Mouse (Mus musculus) limb, embryonic 10.5 days (tissue): ENCODE measurements around the gene Lxn. TPM values are rescaled to one million over a fixed set of nuclear protein-coding genes. Genes with fewer than 3 reads are reported as not detected.

ENCODE experiments used
- DNase-seq: peaks from one replicate; pipeline ENCODE4 v3.0.0-alpha.2; 2017; ENCODE audit warnings: low spot score
- H3K27ac ChIP-seq: fragments of 300-500 bp; sonication (generic); 2 replicates; pipeline ENCODE4 v1.5.1; 2016; ENCODE audit warnings: mild to moderate bottlenecking
- H3K27me3 ChIP-seq: fragments of 300-500 bp; sonication (generic); 2 replicates; pipeline ENCODE4 v1.6.1; 2016; ENCODE audit warnings: low read depth, mild to moderate bottlenecking; ENCODE audit not compliant: poor library complexity, severe bottlenecking
- H3K36me3 ChIP-seq: fragments of 300-500 bp; sonication (generic); 2 replicates; pipeline ENCODE4 v1.6.1; 2016; ENCODE audit warnings: mild to moderate bottlenecking, moderate library complexity
- H3K4me1 ChIP-seq: fragments of 300-500 bp; sonication (generic); 2 replicates; pipeline ENCODE4 v1.6.1; 2016
- H3K4me3 ChIP-seq: fragments of 300-500 bp; sonication (generic); 2 replicates; pipeline ENCODE4 v1.5.1; 2016; ENCODE audit warnings: mild to moderate bottlenecking, moderate library complexity
- H3K9me3 ChIP-seq: fragments of 300-500 bp; sonication (generic); replicated peaks from 2 replicates; pipeline ENCODE4 v1.6.1; 2016; ENCODE audit warnings: mild to moderate bottlenecking
- WGBS: fragments of 180-500 bp; shearing (Covaris S2); methylation state at CpG from one replicate; pipeline ENCODE4 v1.1.7; 2016; 5-methylcytosine and 5-hydroxymethylcytosine counted together
- polyA plus RNA-seq: library from polyadenylated mRNA; unstranded; fragments of >200 nt; fragmentation: Nextera tagmentation; extraction: Ambion mirVana; gene quantifications from 2 replicates; pipeline ENCODE4 v1.2.1, GENCODE M21; 2016

Gene Lxn
- polyA plus RNA-seq, 1 experiment from 2014 or later: 97.8 TPM

DNA sequence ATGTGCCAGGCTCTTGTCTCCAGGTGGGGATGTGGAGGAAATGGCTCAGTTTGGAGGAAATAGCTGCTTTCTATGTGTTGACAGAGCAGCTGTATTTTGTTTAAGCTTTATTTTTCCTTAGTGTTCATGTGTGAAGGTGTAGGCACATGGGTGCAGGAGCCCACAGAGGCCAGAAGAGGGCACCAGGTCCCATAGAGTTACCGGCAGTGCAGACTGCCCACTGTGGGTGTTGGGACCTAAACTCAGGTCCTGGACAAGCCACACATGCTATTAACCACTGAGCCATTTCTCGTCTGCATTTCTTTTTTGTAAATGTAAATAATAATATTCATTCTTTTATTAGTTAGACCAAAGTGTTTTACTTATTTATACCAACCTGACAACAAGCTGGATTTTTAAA, 16.6 kb downstream of the Lxn start:
- Histone ChIP-seq H3K27me3 (no peaks in the 10 kb centered on the region), H3K27ac (no peak overlapping the region), H3K9me3 (no peaks in the 10 kb centered on the region), H3K4me3 (no peak overlapping the region), H3K4me1 (no peaks in the 10 kb centered on the region), H3K36me3 (peaks cover 91% of the 10 kb centered on the region)
- DNase-seq: no peak
- 95% methylated on average over 2 of the region's 2 CpGs for WGBS

DNA sequence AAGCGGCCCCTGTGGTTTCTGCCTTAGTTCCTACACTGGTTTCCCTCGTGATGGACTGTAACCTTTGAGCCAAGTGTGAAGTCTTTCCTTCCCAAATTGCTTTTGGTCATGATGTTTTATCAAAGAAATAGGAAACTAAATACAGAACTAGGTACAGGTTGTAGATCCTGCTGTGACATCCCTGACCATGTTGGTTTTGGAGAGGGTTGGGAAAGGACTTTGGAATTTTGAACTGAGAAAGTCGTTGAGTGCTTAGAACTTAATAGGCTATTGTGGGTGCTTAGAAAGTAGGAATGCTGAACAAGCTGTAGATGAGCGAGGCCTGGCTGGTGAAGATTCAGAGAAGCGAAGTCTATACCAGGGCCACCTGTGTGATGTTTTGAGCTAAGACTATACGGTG, 29.7 kb downstream of the Lxn start:
- no peaks in the 10 kb centered on the region for H3K9me3 ChIP-seq
- peaks cover 73% of the 10 kb centered on the region for H3K36me3 ChIP-seq
- H3K27ac ChIP-seq: no peak overlapping the region
- no peak for DNase-seq
- no peak overlapping the region for H3K4me3 ChIP-seq
- no peaks in the 10 kb centered on the region for H3K27me3 ChIP-seq
- H3K4me1 ChIP-seq: peaks cover 9% of the 10 kb centered on the region
- WGBS: 92% methylated on average over 6 of the region's 6 CpGs

GRCm38 (mm10) chr3:67429999-67430380, 33.7 kb downstream of the Lxn start, which contains the start of gene Gfm1:
Gfm1 (plus strand) TSS chr3:67430096.
- peaks cover 8% of the 10 kb centered on the region; the same call in 1 of the 2 replicates for H3K9me3 ChIP-seq
- H3K4me1 ChIP-seq: peaks cover 9% of the 10 kb centered on the region
- no peaks in the 10 kb centered on the region for H3K27me3 ChIP-seq
- 1% methylated on average over 24 of the region's 24 CpGs for WGBS
- peak within 1 kb of the TSS; percentile 87 for H3K27ac ChIP-seq
- peak within 1 kb of the TSS; percentile 90 for H3K4me3 ChIP-seq
- peak; percentile 91 for DNase-seq
- peaks cover 34% of the 10 kb centered on the region for H3K36me3 ChIP-seq

DNA sequence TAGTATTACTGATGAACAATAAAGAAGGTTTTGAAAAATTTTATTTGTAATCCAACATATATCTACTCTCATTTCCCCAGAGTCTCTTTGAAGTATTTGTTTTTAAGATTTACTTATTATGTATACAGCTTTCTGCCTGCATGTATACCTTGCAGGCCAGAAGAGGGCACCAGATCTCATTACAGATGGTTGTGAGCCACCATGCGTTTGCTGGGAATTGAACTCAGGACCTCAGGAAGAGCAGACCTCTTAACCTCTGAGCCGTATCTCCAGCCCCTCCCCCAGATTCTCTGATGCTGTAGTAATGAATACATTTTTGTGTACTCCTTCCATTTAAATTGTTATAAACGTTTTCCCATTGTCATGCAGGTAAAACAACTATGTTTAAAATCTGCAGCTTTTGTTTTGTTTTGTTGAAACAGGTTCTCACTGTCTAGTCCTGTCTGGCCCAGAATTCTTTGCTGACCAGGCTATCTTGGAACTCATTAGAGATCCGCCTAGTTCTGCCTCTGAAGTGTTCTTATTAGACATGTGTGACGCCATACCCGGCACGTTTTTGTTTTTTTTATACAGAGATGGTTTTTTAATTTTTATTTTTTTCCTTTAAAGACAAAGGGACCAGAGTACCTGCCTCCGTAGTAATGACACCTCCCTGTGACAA, 34.3 kb downstream of the Lxn start:
- no peak overlapping the region for H3K27ac ChIP-seq

More for the DNA sequence above, 34.3 kb downstream of the Lxn start:
- no peaks in the 10 kb centered on the region for H3K27me3 ChIP-seq
- peaks cover 9% of the 10 kb centered on the region for H3K4me1 ChIP-seq
- peak overlapping the region; percentile 90 for H3K4me3 ChIP-seq
- DNase-seq: no peak
- peaks cover 29% of the 10 kb centered on the region for H3K36me3 ChIP-seq
- WGBS: 37% methylated on average over 8 of the region's 8 CpGs
- peaks cover 8% of the 10 kb centered on the region; the same call in 1 of the 2 replicates for H3K9me3 ChIP-seq

Other genes with a start within 250 kb of the Lxn start
- 22.2 and 23.3 TPM in 2 replicates for gene Mlf1, start 89.8 kb downstream of the Lxn start, polyA plus RNA-seq
- gene Gm17402, start 88.8 kb downstream of the Lxn start, polyA plus RNA-seq: not detected in 2 replicates
- 61.9 and 63.4 TPM in 2 replicates for gene Gfm1, start 33.8 kb downstream of the Lxn start, polyA plus RNA-seq
- 0.95 and 5.5 TPM in 2 replicates for gene Rarres1, start 51.6 kb upstream of the Lxn start, polyA plus RNA-seq
- gene Mfsd1, start 118.8 kb upstream of the Lxn start, polyA plus RNA-seq: 59.7 and 61.5 TPM in 2 replicates